Mouse (Mus musculus) bone marrow macrophage, adult 2 months (primary cell): ENCODE measurements around the gene Olfr127. TPM values are rescaled to one million over a fixed set of nuclear protein-coding genes. Genes with fewer than 3 reads are reported as not detected.
"Not testable (repeated sequence)": the region's sequence is repeated elsewhere in the genome, so short reads cannot be mapped to it uniquely, and the experiment has no call there.

Experiments used
- H3K27ac ChIP-seq: 2 replicates; pipeline ENCODE4 v1.5.1; 2012; ENCODE audit warnings: low read depth, low read length; ENCODE audit not compliant: insufficient read depth
- H3K4me1 ChIP-seq: 2 replicates; pipeline ENCODE4 v1.6.1; 2012; ENCODE audit warnings: low read length; ENCODE audit not compliant: control insufficient read depth, insufficient read depth
- H3K4me3 ChIP-seq: 2 replicates; pipeline ENCODE4 v1.5.1; 2012; ENCODE audit warnings: mild to moderate bottlenecking, low read length, moderate library complexity; ENCODE audit not compliant: insufficient read depth
- CTCF ChIP-seq: IDR thresholded peaks from 2 replicates; pipeline ENCODE4 v1.5.1; 2012; ENCODE audit warnings: low read depth, mild to moderate bottlenecking, low read length, moderate library complexity
- POLR2A ChIP-seq: IDR thresholded peaks from 2 replicates; pipeline ENCODE4 v1.6.1; 2012; ENCODE audit warnings: mild to moderate bottlenecking, low read depth, low read length, borderline replicate concordance
- polyA plus RNA-seq: library from polyadenylated mRNA; stranded (reverse); fragments of >200 nt; gene quantifications from 2 replicates; pipeline ENCODE4 v1.2.4, GENCODE M21; 2012; ENCODE audit not compliant: missing spikeins, insufficient read depth, insufficient read length

The Olfr127 gene
- not detected in 2 replicates for polyA plus RNA-seq

- TF ChIP-seq CTCF (no peak), POLR2A (no peak)
- H3K4me3 ChIP-seq = no peak within 1 kb of the TSS
- no peak within 1 kb of the TSS for H3K27ac ChIP-seq
- no peaks in the 10 kb centered on the region for H3K4me1 ChIP-seq
These were observed at the start of gene Olfr127 for GRCm38 (mm10) chr17:37900137-37900536. Gene Olfr127, plus strand, starts transcription at chr17:37900437.

- Histone ChIP-seq H3K4me1 (no peaks in the 10 kb centered on the region), H3K27ac (no peak overlapping the region), H3K4me3 (no peak overlapping the region)
- TF ChIP-seq CTCF (no peak), POLR2A (no peak)
These were observed 36.3 kb upstream of the Olfr127 start for GRCm38 (mm10) chr17:37863901-37864300.

GRCm38 (mm10) chr17:37869676-37870205 is 30.5 kb upstream of the Olfr127 start:
- Histone ChIP-seq H3K4me3 (no peak overlapping the region), H3K4me1 (no peaks in the 10 kb centered on the region), H3K27ac (no peak overlapping the region)
- TF ChIP-seq CTCF (no peak), POLR2A (no peak)

GRCm38 (mm10) chr17:37873830-37874229 is 26.4 kb upstream of the Olfr127 start:
- no peak overlapping the region for H3K4me3 ChIP-seq
- H3K27ac ChIP-seq = no peak overlapping the region
- no peaks in the 10 kb centered on the region for H3K4me1 ChIP-seq
- TF ChIP-seq POLR2A = no peak
- no peak for TF ChIP-seq CTCF

GRCm38 (mm10) chr17:37906821-37907220 is 6.6 kb downstream of the Olfr127 start:
- not testable (repeated sequence) for H3K27ac ChIP-seq, H3K4me1 ChIP-seq, H3K4me3 ChIP-seq

GRCm38 (mm10) chr17:37920248-37920647 is 20.0 kb downstream of the Olfr127 start, which contains the start of gene Olfr128:
Gene Olfr128, plus strand, starts transcription at chr17:37920548.
- Histone ChIP-seq H3K4me1 (no peaks in the 10 kb centered on the region), H3K27ac (no peak within 1 kb of the TSS), H3K4me3 (no peak within 1 kb of the TSS)
- TF ChIP-seq CTCF (no peak), POLR2A (no peak)

GRCm38 (mm10) chr17:37952979-37953378 is 52.7 kb downstream of the Olfr127 start, which contains the start of gene Olfr761:
Gene Olfr761, minus strand, starts transcription at chr17:37953079.
- Histone ChIP-seq H3K27ac (no peak within 1 kb of the TSS), H3K4me3 (no peak within 1 kb of the TSS), H3K4me1 (no peaks in the 10 kb centered on the region)
- TF ChIP-seq POLR2A (no peak), CTCF (no peak)

Other genes with a start within 250 kb of the Olfr127 start
- gene Olfr117, start 236.7 kb upstream of the Olfr127 start, polyA plus RNA-seq = 0.25 TPM in 1 of 2 replicates, not detected in the other
- gene Olfr118, start 233.4 kb upstream of the Olfr127 start, polyA plus RNA-seq = not detected in 2 replicates
- not detected in 2 replicates for gene Olfr119, start 203.9 kb upstream of the Olfr127 start, polyA plus RNA-seq
- gene Olfr120, start 178.6 kb upstream of the Olfr127 start, polyA plus RNA-seq = not detected in 2 replicates
- gene Olfr121, start 151.6 kb upstream of the Olfr127 start, polyA plus RNA-seq = not detected in 2 replicates
- gene Olfr122, start 131.8 kb upstream of the Olfr127 start, polyA plus RNA-seq = not detected in 2 replicates
- not detected in 2 replicates for gene Olfr123, start 106.9 kb upstream of the Olfr127 start, polyA plus RNA-seq
- gene Olfr124, start 100.5 kb upstream of the Olfr127 start, polyA plus RNA-seq = not detected in 2 replicates
- gene Olfr125, start 67.5 kb upstream of the Olfr127 start, polyA plus RNA-seq = not detected in 2 replicates
- not detected in 2 replicates for gene Olfr126, start 53.0 kb upstream of the Olfr127 start, polyA plus RNA-seq
- not detected in 2 replicates for gene Olfr128, start 20.1 kb downstream of the Olfr127 start, polyA plus RNA-seq
- not detected in 2 replicates for gene Olfr761, start 52.6 kb downstream of the Olfr127 start, polyA plus RNA-seq
- gene Olfr129, start 159.6 kb downstream of the Olfr127 start, polyA plus RNA-seq = not detected in 2 replicates
- gene Olfr130, start 163.5 kb downstream of the Olfr127 start, polyA plus RNA-seq = not detected in 2 replicates
- not detected in 2 replicates for gene Olfr131, start 188.3 kb downstream of the Olfr127 start, polyA plus RNA-seq
- not detected in 2 replicates for gene Olfr132, start 234.1 kb downstream of the Olfr127 start, polyA plus RNA-seq
- not detected in 2 replicates for gene Olfr133, start 244.8 kb downstream of the Olfr127 start, polyA plus RNA-seq